Mouse (Mus musculus): ENCODE measurements at regions not wholly inside any gene's neighbourhood (a gene's known extent, or its start where the extent isn't known, plus 50 kb on each side); places are given as distances from the start of the nearest gene placed in this dataset.

- Histone ChIP-seq H3K4me1 (replicated peaks; ENCODE audit: control insufficient read depth, insufficient read depth, low read length) (no peaks in the 10 kb centered on the region), H3K9ac (ENCODE audit: low read depth, low read length) (no peak overlapping the region), H3K36me3 (ENCODE audit: control insufficient read depth, insufficient read depth, low read length) (no peaks in the 10 kb centered on the region), H3K27me3 (ENCODE audit: control insufficient read depth, insufficient read depth, low read length) (no peaks in the 10 kb centered on the region), H3K9me3 (ENCODE audit: control insufficient read depth, low read length) (no peaks in the 10 kb centered on the region), H3K4me2 (replicated peaks; ENCODE audit: low read depth, low read length) (no peak overlapping the region), H3K27ac (ENCODE audit: low read depth, low read length) (no peak overlapping the region), H3K4me3 (ENCODE audit: low read depth, low read length) (no peak overlapping the region)
- no peak for ATAC-seq (ENCODE audit: low FRiP score)
- 83% methylated on average over 11 of the region's 11 CpGs for WGBS
- DNase-seq (ENCODE audit: low spot score): no peak
These were observed 551.0 kb downstream of the Plekhb2 start for GRCm38 (mm10) chr1:35400674-35401359.

- WGBS: 76% methylated on average over 4 of the region's 4 CpGs
- no peaks in the 10 kb centered on the region for H3K36me3 ChIP-seq (ENCODE audit: control insufficient read depth, insufficient read depth, low read length)
- no peak overlapping the region for H3K27ac ChIP-seq (ENCODE audit: low read depth, low read length)
- H3K4me1 ChIP-seq (replicated peaks; ENCODE audit: control insufficient read depth, insufficient read depth, low read length): no peaks in the 10 kb centered on the region
- H3K27me3 ChIP-seq (ENCODE audit: control insufficient read depth, insufficient read depth, low read length): no peaks in the 10 kb centered on the region
- no peak for DNase-seq (ENCODE audit: low spot score)
- no peaks in the 10 kb centered on the region for H3K9me3 ChIP-seq (ENCODE audit: control insufficient read depth, low read length)
- no peak overlapping the region for H3K4me3 ChIP-seq (ENCODE audit: low read depth, low read length)
- H3K4me2 ChIP-seq (replicated peaks; ENCODE audit: low read depth, low read length): no peak overlapping the region
- no peak overlapping the region for H3K9ac ChIP-seq (ENCODE audit: low read depth, low read length)
- ATAC-seq (ENCODE audit: low FRiP score): no peak
These were observed 553.2 kb downstream of the Plekhb2 start for GRCm38 (mm10) chr1:35402995-35403394.

- no peaks in the 10 kb centered on the region for H3K9me3 ChIP-seq (ENCODE audit: control insufficient read depth, low read length)
- no peaks in the 10 kb centered on the region for H3K27me3 ChIP-seq (ENCODE audit: control insufficient read depth, insufficient read depth, low read length)
- no peak for DNase-seq (ENCODE audit: low spot score)
- WGBS: 88% methylated on average over 6 of the region's 6 CpGs
- H3K4me2 ChIP-seq (replicated peaks; ENCODE audit: low read depth, low read length): no peak overlapping the region
- no peaks in the 10 kb centered on the region for H3K36me3 ChIP-seq (ENCODE audit: control insufficient read depth, insufficient read depth, low read length)
- no peaks in the 10 kb centered on the region for H3K4me1 ChIP-seq (replicated peaks; ENCODE audit: control insufficient read depth, insufficient read depth, low read length)
- no peak overlapping the region for H3K9ac ChIP-seq (ENCODE audit: low read depth, low read length)
- ATAC-seq (ENCODE audit: low FRiP score): no peak
- H3K4me3 ChIP-seq (ENCODE audit: low read depth, low read length): no peak overlapping the region
- H3K27ac ChIP-seq (ENCODE audit: low read depth, low read length): no peak overlapping the region
These were observed 555.6 kb downstream of the Plekhb2 start for GRCm38 (mm10) chr1:35405418-35405817.

- Histone ChIP-seq H3K27ac (ENCODE audit: low read depth, low read length) (no peak overlapping the region), H3K36me3 (ENCODE audit: control insufficient read depth, insufficient read depth, low read length) (no peaks in the 10 kb centered on the region), H3K4me1 (replicated peaks; ENCODE audit: control insufficient read depth, insufficient read depth, low read length) (no peaks in the 10 kb centered on the region), H3K4me3 (ENCODE audit: low read depth, low read length) (no peak overlapping the region), H3K27me3 (ENCODE audit: control insufficient read depth, insufficient read depth, low read length) (no peaks in the 10 kb centered on the region), H3K9ac (ENCODE audit: low read depth, low read length) (no peak overlapping the region), H3K9me3 (ENCODE audit: control insufficient read depth, low read length) (no peaks in the 10 kb centered on the region), H3K4me2 (replicated peaks; ENCODE audit: low read depth, low read length) (no peak overlapping the region)
- ATAC-seq (ENCODE audit: low FRiP score) (no peak), DNase-seq (ENCODE audit: low spot score) (no peak)
- WGBS: 69% methylated on average over 1 of the region's 1 CpGs
These were observed 565.9 kb downstream of the Plekhb2 start for GRCm38 (mm10) chr1:35415646-35416045.

GRCm38 (mm10) chr1:35428126-35428840 lies 578.5 kb downstream of the Plekhb2 start:
- ATAC-seq (ENCODE audit: low FRiP score) (no peak), DNase-seq (ENCODE audit: low spot score) (no peak)
- H3K9me3 ChIP-seq (ENCODE audit: control insufficient read depth, low read length): no peaks in the 10 kb centered on the region
- no peak overlapping the region for H3K4me2 ChIP-seq (replicated peaks; ENCODE audit: low read depth, low read length)
- no peak overlapping the region for H3K27ac ChIP-seq (ENCODE audit: low read depth, low read length)
- no peak overlapping the region for H3K9ac ChIP-seq (ENCODE audit: low read depth, low read length)
- no peaks in the 10 kb centered on the region for H3K36me3 ChIP-seq (ENCODE audit: control insufficient read depth, insufficient read depth, low read length)
- H3K4me3 ChIP-seq (ENCODE audit: low read depth, low read length): no peak overlapping the region
- H3K4me1 ChIP-seq (replicated peaks; ENCODE audit: control insufficient read depth, insufficient read depth, low read length): no peaks in the 10 kb centered on the region
- H3K27me3 ChIP-seq (ENCODE audit: control insufficient read depth, insufficient read depth, low read length): no peaks in the 10 kb centered on the region
- WGBS: 95% methylated on average over 8 of the region's 8 CpGs

- no peaks in the 10 kb centered on the region for H3K4me1 ChIP-seq (replicated peaks; ENCODE audit: control insufficient read depth, insufficient read depth, low read length)
- DNase-seq (ENCODE audit: low spot score) (no peak), ATAC-seq (ENCODE audit: low FRiP score) (no peak)
- no peaks in the 10 kb centered on the region for H3K36me3 ChIP-seq (ENCODE audit: control insufficient read depth, insufficient read depth, low read length)
- no peaks in the 10 kb centered on the region for H3K9me3 ChIP-seq (ENCODE audit: control insufficient read depth, low read length)
- H3K4me3 ChIP-seq (ENCODE audit: low read depth, low read length): no peak overlapping the region
- no peaks in the 10 kb centered on the region for H3K27me3 ChIP-seq (ENCODE audit: control insufficient read depth, insufficient read depth, low read length)
- no peak overlapping the region for H3K27ac ChIP-seq (ENCODE audit: low read depth, low read length)
- no peak overlapping the region for H3K9ac ChIP-seq (ENCODE audit: low read depth, low read length)
- 88% methylated on average over 1 of the region's 1 CpGs for WGBS
- no peak overlapping the region for H3K4me2 ChIP-seq (replicated peaks; ENCODE audit: low read depth, low read length)
These were observed 579.7 kb downstream of the Plekhb2 start for GRCm38 (mm10) chr1:35429471-35429870.

GRCm38 (mm10) chr1:35435721-35436120 lies 585.9 kb downstream of the Plekhb2 start:
- no peak for ATAC-seq (ENCODE audit: low FRiP score)
- H3K9me3 ChIP-seq (ENCODE audit: control insufficient read depth, low read length): no peaks in the 10 kb centered on the region
- no peak overlapping the region for H3K4me3 ChIP-seq (ENCODE audit: low read depth, low read length)
- 72% methylated on average over 3 of the region's 3 CpGs for WGBS
- H3K36me3 ChIP-seq (ENCODE audit: control insufficient read depth, insufficient read depth, low read length): no peaks in the 10 kb centered on the region
- H3K4me2 ChIP-seq (replicated peaks; ENCODE audit: low read depth, low read length): no peak overlapping the region
- no peak overlapping the region for H3K9ac ChIP-seq (ENCODE audit: low read depth, low read length)
- no peak overlapping the region for H3K27ac ChIP-seq (ENCODE audit: low read depth, low read length)
- no peaks in the 10 kb centered on the region for H3K27me3 ChIP-seq (ENCODE audit: control insufficient read depth, insufficient read depth, low read length)
- no peaks in the 10 kb centered on the region for H3K4me1 ChIP-seq (replicated peaks; ENCODE audit: control insufficient read depth, insufficient read depth, low read length)
- DNase-seq (ENCODE audit: low spot score): no peak

GRCm38 (mm10) chr1:35447345-35447744 lies 597.6 kb downstream of the Plekhb2 start:
- Histone ChIP-seq H3K4me3 (ENCODE audit: low read depth, low read length) (no peak overlapping the region), H3K4me1 (replicated peaks; ENCODE audit: control insufficient read depth, insufficient read depth, low read length) (no peaks in the 10 kb centered on the region), H3K9me3 (ENCODE audit: control insufficient read depth, low read length) (no peaks in the 10 kb centered on the region), H3K27me3 (ENCODE audit: control insufficient read depth, insufficient read depth, low read length) (no peaks in the 10 kb centered on the region), H3K36me3 (ENCODE audit: control insufficient read depth, insufficient read depth, low read length) (no peaks in the 10 kb centered on the region), H3K4me2 (replicated peaks; ENCODE audit: low read depth, low read length) (no peak overlapping the region), H3K27ac (ENCODE audit: low read depth, low read length) (no peak overlapping the region), H3K9ac (ENCODE audit: low read depth, low read length) (no peak overlapping the region)
- ATAC-seq (ENCODE audit: low FRiP score) (no peak), DNase-seq (ENCODE audit: low spot score) (no peak)

GRCm38 (mm10) chr1:35452441-35453107 lies 602.8 kb downstream of the Plekhb2 start:
- no peak for DNase-seq (ENCODE audit: low spot score)
- 79% methylated on average over 19 of the region's 19 CpGs for WGBS

More at GRCm38 (mm10) chr1:35452441-35453107, 602.8 kb downstream of the Plekhb2 start:
- no peaks in the 10 kb centered on the region for H3K4me1 ChIP-seq (replicated peaks; ENCODE audit: control insufficient read depth, insufficient read depth, low read length)
- no peaks in the 10 kb centered on the region for H3K27me3 ChIP-seq (ENCODE audit: control insufficient read depth, insufficient read depth, low read length)
- no peaks in the 10 kb centered on the region for H3K9me3 ChIP-seq (ENCODE audit: control insufficient read depth, low read length)
- H3K27ac ChIP-seq (ENCODE audit: low read depth, low read length): no peak overlapping the region
- no peak overlapping the region for H3K4me2 ChIP-seq (replicated peaks; ENCODE audit: low read depth, low read length)
- ATAC-seq (ENCODE audit: low FRiP score): no peak
- no peak overlapping the region for H3K9ac ChIP-seq (ENCODE audit: low read depth, low read length)
- no peak overlapping the region for H3K4me3 ChIP-seq (ENCODE audit: low read depth, low read length)
- H3K36me3 ChIP-seq (ENCODE audit: control insufficient read depth, insufficient read depth, low read length): no peaks in the 10 kb centered on the region
